Mouse (Mus musculus) layer of hippocampus, adult 9-11 months (tissue): ENCODE results near the gene Aldh3b1.

Experiments used
- DNase-seq: peaks from one replicate; pipeline ENCODE4 v3.0.0; 2022

The Aldh3b1 gene

DNA sequence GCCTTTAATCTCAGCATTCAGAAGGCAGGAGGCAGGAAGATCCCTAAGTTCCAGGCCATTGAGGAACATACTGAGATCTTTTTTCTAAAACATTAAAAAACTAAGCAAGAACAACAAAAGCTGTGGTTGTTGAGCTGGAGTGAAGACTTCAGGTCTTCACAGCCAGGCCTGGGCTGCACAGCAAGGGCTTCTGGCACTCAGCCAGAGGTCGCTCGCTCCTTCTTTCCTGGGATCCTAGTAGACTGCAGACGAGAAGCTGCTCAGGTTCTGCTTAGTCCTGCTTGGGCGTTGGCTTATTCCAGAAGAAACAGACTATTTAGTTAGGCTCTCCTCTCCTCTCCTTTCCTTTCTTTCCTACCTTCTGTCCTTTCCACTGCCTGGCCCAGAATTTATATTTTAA, 57.2 kb downstream of the Aldh3b1 start:
- no peak for DNase-seq

- DNase-seq: no peak
Measured at GRCm38 (mm10) chr19:3871468-3871867, 58.1 kb downstream of the Aldh3b1 start.

DNA sequence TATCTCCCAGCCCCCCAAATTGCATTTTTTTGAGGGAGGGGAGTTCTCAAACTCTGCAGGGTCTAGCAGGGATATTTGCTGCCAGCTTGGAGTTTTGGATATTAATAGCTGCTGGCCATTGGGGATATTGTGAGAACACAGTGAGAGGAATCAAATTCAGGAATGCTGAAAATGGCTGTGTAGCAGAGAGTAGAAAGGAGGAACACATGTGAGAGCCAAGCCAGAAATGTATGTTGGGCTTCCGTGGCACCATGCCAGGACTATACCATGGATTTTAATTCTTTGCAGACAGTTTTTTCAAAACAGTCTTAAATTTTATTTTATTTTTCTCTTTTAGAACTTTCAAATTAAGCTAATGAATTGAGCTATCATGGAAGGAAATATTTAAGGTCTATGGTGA, 61.3 kb downstream of the Aldh3b1 start:
- no peak for DNase-seq

- DNase-seq: no peak
Measured at GRCm38 (mm10) chr19:3864960-3865359, 64.6 kb downstream of the Aldh3b1 start.
